Mouse (Mus musculus) hindbrain, embryonic 13.5 days (tissue): ENCODE measurements around the gene Gclc. TPM values are rescaled to one million over a fixed set of nuclear protein-coding genes. Genes with fewer than 3 reads are reported as not detected.

ENCODE experiments used
- ATAC-seq: fragments of 200-750 bp; cut with Nextera tagmentation; 2 replicates; pipeline ENCODE4 v1.8.0; 2017; ENCODE audit warnings: moderate TSS enrichment; ENCODE audit not compliant: low FRiP score
- H3K27ac ChIP-seq: fragments of 300-500 bp; sonication (generic); 2 replicates; pipeline ENCODE4 v1.5.1; 2015; ENCODE audit warnings: inconsistent platforms, mild to moderate bottlenecking, moderate library complexity
- H3K27me3 ChIP-seq: fragments of 300-500 bp; sonication (generic); 2 replicates; pipeline ENCODE4 v1.6.1; 2015; ENCODE audit warnings: mild to moderate bottlenecking, inconsistent platforms
- H3K36me3 ChIP-seq: fragments of 300-500 bp; sonication (generic); 2 replicates; pipeline ENCODE4 v1.6.1; 2015; ENCODE audit warnings: mild to moderate bottlenecking, inconsistent platforms
- H3K4me1 ChIP-seq: fragments of 300-500 bp; sonication (generic); replicated peaks from 2 replicates; pipeline ENCODE4 v1.6.1; 2015; ENCODE audit warnings: inconsistent platforms
- H3K4me2 ChIP-seq: fragments of 300-500 bp; sonication (generic); 2 replicates; pipeline ENCODE4 v1.6.1; 2015; ENCODE audit warnings: inconsistent platforms, mild to moderate bottlenecking, moderate library complexity
- H3K4me3 ChIP-seq: fragments of 300-500 bp; sonication (generic); 2 replicates; pipeline ENCODE4 v1.5.1; 2015; ENCODE audit warnings: mild to moderate bottlenecking, inconsistent platforms
- H3K9ac ChIP-seq: fragments of 300-500 bp; sonication (generic); 2 replicates; pipeline ENCODE4 v1.6.1; 2015; ENCODE audit warnings: mild to moderate bottlenecking, inconsistent platforms
- H3K9me3 ChIP-seq: fragments of 300-500 bp; sonication (generic); 2 replicates; pipeline ENCODE4 v1.6.1; 2016; ENCODE audit warnings: inconsistent platforms
- WGBS: fragments of 180-500 bp; shearing (Covaris S2); methylation state at CpG from one replicate; pipeline ENCODE4 v1.1.7; 2015; 5-methylcytosine and 5-hydroxymethylcytosine counted together
- polyA plus RNA-seq: library from polyadenylated mRNA; unstranded; fragments of >200 nt; fragmentation: Nextera tagmentation; extraction: Ambion mirVana; gene quantifications from 2 replicates; pipeline ENCODE4 v1.2.1, GENCODE M21; 2015

Gclc gene
- polyA plus RNA-seq, 1 experiment from 2014 or later: 16.4 TPM

GRCm38 (mm10) chr9:77838586-77838985, 84.3 kb downstream of the Gclc start:
- Histone ChIP-seq H3K4me1 (no peaks in the 10 kb centered on the region), H3K9me3 (no peaks in the 10 kb centered on the region), H3K9ac (no peak overlapping the region), H3K36me3 (no peaks in the 10 kb centered on the region), H3K4me2 (no peak overlapping the region), H3K4me3 (no peak overlapping the region), H3K27me3 (no peaks in the 10 kb centered on the region), H3K27ac (no peak overlapping the region)
- ATAC-seq: no peak
- 76% methylated on average over 5 of the region's 5 CpGs for WGBS

Other genes starting within 250 kb of the Gclc start
- gene Lrrc1, start 209.7 kb upstream of the Gclc start, polyA plus RNA-seq: 4.9 and 5.6 TPM in 2 replicates
- gene Klhl31, start 118.0 kb upstream of the Gclc start, polyA plus RNA-seq: 0.17 and 0.48 TPM in 2 replicates
- gene Elovl5, start 162.8 kb downstream of the Gclc start, polyA plus RNA-seq: 56.6 and 58.5 TPM in 2 replicates